Mouse (Mus musculus) cortical plate, adult 2 months (tissue): ENCODE measurements around the gene Zbtb16. TPM values are rescaled to one million over a fixed set of nuclear protein-coding genes. Genes with fewer than 3 reads are reported as not detected.
A peak's percentile ranks its signal among the peaks of the same experiment; 100 is the strongest.

Experiments used
- H3K27ac ChIP-seq: fragments of 200-500 bp; 2 replicates; pipeline ENCODE4 v1.5.1; 2012; ENCODE audit warnings: low read length, control low read depth, inconsistent platforms; ENCODE audit not compliant: insufficient read depth
- H3K4me1 ChIP-seq: fragments of 200-500 bp; 2 replicates; pipeline ENCODE4 v1.6.1; 2011; ENCODE audit warnings: low read length; ENCODE audit not compliant: control insufficient read depth, insufficient read depth
- H3K4me3 ChIP-seq: fragments of 200-500 bp; 2 replicates; pipeline ENCODE4 v1.5.1; 2011; ENCODE audit warnings: mild to moderate bottlenecking, low read length, control low read depth; ENCODE audit not compliant: insufficient read depth
- CTCF ChIP-seq: fragments of 200-500 bp; IDR thresholded peaks from 2 replicates; pipeline ENCODE4 v1.5.1; 2011; ENCODE audit warnings: mild to moderate bottlenecking, control low read depth, low read length; ENCODE audit not compliant: insufficient read depth; ENCODE audit errors: extremely low read depth
- POLR2A ChIP-seq: fragments of 200-500 bp; IDR thresholded peaks from 2 replicates; pipeline ENCODE4 v1.6.1; 2011; ENCODE audit warnings: mild to moderate bottlenecking, low read length, control low read depth; ENCODE audit not compliant: insufficient read depth; ENCODE audit errors: extremely low read depth
- polyA plus RNA-seq: library from polyadenylated mRNA; depleted of rRNA; stranded (reverse); fragments of >200 nt; gene quantifications from 2 replicates; pipeline ENCODE4 v1.2.3, GENCODE M21; 2012

The Zbtb16 gene
- polyA plus RNA-seq, 1 experiment, result 22.0 TPM

DNA sequence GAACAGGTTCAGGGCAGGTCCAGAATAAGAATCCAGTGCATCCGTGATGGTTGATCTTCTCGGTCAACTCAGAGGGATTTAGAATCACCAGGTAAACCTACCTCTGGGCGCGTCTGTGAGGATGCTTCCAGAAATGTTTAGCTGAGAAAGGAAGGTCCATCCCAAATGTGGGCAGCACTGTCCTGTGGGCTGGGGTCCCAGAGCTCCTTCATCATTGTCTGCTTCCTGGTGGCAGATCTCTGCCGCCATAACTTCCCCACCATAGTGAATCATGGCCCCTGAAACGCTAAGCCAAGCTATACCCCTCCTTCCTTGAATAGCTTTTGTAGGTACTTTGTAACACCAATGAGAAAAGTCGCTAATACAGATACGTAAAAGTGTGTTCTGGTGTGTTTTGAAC is 194.4 kb downstream of the Zbtb16 start:
- Histone ChIP-seq H3K4me3 (no peak overlapping the region), H3K4me1 (no peaks in the 10 kb centered on the region), H3K27ac (no peak overlapping the region)
- TF ChIP-seq POLR2A (no peak), CTCF (no peak)

DNA sequence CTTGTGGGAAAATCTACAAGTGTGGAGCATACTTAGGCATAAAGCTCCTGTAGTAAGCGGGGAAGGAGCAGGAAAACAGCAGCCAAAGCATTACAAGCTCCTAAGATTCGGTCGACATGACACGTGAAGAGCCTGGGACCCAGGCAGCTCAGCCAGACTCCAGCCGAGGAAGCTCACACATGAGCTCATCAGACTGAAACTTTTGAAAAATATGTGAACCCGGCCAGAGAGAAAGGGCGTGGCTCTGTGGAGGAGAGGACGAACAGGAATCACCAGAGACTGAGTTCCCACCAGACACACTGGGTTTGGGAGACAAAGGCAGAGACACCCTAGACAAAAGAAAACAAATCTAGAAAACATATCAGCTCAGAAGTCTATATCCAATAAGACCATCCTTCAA is 195.1 kb downstream of the Zbtb16 start:
- no peaks in the 10 kb centered on the region for H3K4me1 ChIP-seq
- no peak for TF ChIP-seq CTCF
- TF ChIP-seq POLR2A, result no peak
- H3K4me3 ChIP-seq, result no peak overlapping the region
- H3K27ac ChIP-seq, result no peak overlapping the region

DNA sequence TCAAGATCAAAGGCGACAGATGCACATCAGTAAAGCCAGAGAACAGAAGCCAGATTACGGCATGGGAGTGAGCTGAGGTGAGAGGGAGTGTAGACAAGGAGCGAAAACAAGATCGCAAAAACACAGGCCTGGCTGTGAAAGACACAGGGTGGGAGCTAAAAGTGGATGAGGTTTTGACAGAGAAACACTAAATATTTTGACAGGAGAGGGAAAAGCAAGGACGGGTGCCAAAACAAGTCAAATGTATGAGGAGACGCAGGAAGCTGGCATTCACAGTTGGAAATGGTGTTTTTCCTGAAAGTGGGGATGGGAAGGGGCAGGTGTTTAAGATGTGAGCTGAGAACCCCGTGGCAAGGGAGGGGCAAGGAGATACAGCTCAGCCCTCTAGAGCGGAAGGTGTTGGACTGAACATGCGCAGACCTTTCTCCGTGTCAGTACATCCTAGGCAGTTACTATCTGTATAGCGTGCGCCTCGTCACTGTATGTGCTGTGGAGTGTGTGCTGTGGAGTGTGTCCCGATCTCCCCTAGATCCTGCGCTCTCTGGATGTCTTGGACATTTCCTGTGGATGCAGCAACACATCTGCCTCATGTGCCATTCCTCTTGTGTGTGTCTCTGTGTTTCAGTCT is 197.7 kb downstream of the Zbtb16 start:
- H3K4me3 ChIP-seq, result no peak overlapping the region
- H3K4me1 ChIP-seq, result no peaks in the 10 kb centered on the region
- H3K27ac ChIP-seq, result no peak overlapping the region
- TF ChIP-seq CTCF (no peak), POLR2A (0 out of 2 replicates have a peak, but pooled peaks have one; percentile 17)

DNA sequence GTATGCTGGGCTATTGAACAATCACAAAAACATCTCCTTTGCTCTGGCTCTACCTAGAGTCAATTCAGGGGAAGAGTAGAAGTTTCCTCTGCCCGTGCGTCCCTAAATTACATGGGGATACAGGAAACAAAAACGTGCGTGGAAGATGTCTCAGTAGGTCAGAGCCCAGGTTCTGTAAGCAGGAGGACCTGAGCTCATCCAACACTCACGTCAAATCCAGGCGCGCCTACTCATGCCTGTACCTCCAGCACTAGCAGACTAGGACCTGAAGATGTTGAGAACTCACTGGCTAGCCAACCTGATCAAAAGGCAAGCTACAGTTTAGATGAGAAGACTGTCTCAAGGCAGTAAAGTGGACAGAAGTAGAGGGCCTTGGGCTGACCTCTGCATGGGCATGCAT is 198.9 kb downstream of the Zbtb16 start:
- TF ChIP-seq CTCF (no peak), POLR2A (no peak)

DNA sequence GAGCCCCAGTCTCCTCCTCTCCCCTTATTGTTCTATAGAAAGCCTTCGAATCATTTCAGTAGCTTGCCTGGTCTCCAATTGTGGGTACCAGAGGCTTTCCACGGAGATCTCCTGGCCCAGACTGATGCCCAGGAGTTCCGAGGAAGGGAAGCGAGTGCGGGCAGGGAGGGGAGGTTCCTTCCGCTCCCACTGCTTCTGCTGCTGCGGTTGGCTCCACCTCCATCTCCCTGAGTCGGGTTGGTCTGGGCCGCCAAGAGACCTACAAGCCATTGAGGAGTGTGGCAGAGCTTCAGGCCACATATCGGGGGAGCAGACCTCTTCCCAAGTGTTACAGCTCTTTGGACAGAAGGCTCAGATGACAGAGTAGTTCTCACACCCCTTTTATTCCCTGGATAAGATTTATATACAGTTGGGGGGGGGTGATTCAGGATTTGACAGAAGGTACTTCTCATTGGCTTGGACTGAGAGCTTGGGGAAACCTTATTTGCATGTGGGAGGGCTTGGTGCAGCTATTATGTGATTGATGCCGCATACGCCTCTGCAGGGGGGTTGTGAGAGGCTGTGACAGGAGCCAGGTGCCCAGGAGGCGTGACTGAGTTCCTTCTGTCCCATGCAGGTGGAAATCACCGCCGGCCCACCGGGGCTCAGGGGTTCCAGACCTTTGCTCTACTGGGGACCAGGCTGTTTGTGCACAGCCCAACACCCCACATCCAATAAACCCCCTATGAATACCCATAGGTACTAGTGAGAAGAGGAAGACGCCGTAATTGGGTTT is 200.3 kb downstream of the Zbtb16 start:
- TF ChIP-seq POLR2A (no peak), CTCF (no peak)
- Histone ChIP-seq H3K27ac (no peak overlapping the region), H3K4me1 (no peaks in the 10 kb centered on the region), H3K4me3 (no peak overlapping the region)

More for the DNA sequence above, 198.9 kb downstream of the Zbtb16 start:
- Histone ChIP-seq H3K4me3 (no peak overlapping the region), H3K4me1 (no peaks in the 10 kb centered on the region), H3K27ac (no peak overlapping the region)

DNA sequence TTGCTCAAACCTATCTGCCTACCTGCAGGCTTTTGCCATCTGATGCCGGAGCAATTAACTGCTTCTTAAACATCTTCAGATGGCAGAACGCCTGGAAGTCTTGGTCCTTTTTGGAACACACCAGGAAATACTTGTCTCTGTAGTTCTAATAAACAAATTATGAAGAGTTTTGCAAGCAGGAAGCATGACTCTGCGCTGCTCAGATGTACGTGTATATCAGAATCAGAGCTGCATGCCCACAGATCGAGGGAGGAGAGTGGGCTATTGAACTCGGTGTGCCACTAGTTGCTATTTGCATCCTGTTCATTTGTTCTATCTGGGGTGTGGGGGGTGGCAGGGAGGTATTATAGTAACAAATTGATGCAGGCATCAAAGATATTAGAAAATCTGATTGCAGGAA is 202.9 kb downstream of the Zbtb16 start:
- Histone ChIP-seq H3K4me1 (no peaks in the 10 kb centered on the region), H3K4me3 (no peak overlapping the region), H3K27ac (no peak overlapping the region)
- TF ChIP-seq CTCF, result no peak
- TF ChIP-seq POLR2A, result no peak

DNA sequence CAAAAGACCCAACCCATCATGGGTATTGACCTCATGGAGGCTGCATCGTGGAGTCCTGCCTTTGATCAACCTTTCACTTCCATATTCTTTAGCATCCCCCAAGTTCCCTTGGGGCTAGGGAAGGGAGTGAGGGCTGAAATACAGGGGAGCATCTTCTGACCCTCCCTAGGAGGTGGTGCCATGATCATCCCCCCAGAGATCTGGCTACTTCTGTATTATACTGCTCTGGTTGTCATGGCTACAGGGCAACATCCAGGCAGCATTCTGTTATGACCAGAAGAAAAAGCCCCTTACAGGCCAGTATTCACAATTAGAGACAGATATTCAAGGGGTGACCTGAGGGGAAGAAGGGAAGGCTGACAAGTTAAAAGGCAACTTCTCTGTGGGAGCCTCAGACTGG is 216.8 kb downstream of the Zbtb16 start:
- no peaks in the 10 kb centered on the region for H3K4me1 ChIP-seq
- no peak overlapping the region for H3K27ac ChIP-seq
- no peak overlapping the region for H3K4me3 ChIP-seq
- no peak for TF ChIP-seq CTCF
- TF ChIP-seq POLR2A, result no peak

DNA sequence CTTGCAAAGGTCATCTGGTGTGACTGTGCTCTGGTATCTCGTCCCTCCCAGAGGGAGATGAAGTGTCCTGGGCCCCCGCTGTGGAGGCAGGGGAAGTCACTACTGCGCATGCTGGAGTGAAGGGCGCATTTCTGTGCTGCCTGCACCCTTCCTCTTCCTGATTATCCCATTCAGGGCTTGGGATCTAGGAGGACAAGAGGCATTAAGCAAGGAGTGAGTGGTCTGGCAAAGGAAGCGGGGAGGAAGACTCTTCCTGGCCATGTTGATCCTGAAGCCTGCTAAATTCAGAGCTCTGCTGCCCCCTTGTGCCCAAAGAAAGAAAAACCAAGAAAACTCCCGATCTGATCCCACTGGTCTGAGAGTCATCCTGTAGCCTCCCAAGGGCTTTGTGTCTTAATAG is 217.4 kb downstream of the Zbtb16 start:
- Histone ChIP-seq H3K4me3 (no peak overlapping the region), H3K27ac (no peak overlapping the region), H3K4me1 (no peaks in the 10 kb centered on the region)
- TF ChIP-seq CTCF (peak; percentile 73), POLR2A (no peak)

DNA sequence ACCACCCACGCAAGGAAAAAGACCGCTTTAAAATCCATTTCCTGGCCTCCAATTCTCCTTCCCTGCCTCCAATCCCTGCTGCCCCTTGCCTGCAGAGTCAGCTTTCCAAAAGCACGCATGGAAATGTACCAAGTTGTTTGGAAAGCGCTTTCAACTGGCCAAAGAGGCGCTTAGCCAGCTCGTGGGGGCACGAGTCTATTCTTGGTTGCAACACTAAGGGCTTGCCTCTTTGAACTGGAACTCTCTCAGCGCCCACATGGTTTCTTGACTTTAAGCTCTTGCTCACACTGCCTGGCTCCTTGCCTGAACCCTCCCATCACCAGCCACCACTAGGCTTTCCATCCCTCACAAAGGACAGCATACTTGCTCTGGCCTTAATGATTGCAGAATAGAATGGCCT is 217.9 kb downstream of the Zbtb16 start:
- H3K4me1 ChIP-seq, result no peaks in the 10 kb centered on the region
- H3K4me3 ChIP-seq, result no peak overlapping the region
- H3K27ac ChIP-seq, result no peak overlapping the region
- TF ChIP-seq CTCF (no peak), POLR2A (no peak)

DNA sequence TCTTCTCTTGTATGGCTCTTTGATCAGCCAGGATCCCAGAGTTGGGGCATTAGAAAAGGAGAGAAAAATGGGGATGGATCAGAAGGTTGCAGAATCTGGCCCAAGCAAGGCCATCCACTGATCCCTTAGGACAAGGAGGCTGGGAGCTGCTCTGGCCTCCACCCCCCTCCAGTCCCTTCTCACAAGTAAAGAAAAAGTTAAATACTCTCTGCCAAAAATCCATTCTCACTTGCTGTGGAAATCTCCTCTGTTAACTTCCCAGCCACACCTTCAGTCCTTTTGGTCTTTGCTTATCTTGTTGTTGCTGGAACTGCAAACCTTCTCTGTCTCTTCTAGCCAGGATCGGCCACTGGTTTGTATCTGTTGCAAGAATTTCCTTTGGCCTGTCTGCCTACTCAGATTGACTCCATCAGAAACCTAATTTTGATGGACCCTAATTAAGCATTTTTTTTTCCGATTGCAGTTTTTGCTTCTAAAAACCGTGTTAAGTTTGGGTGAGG is 218.5 kb downstream of the Zbtb16 start:
- TF ChIP-seq CTCF (no peak), POLR2A (no peak)
- Histone ChIP-seq H3K27ac (no peak overlapping the region), H3K4me1 (no peaks in the 10 kb centered on the region), H3K4me3 (no peak overlapping the region)
